Mouse (Mus musculus) embryo, embryonic 11 days (tissue): Measurements from ENCODE around the gene Hoxa5.
A peak's percentile ranks its signal among the peaks of the same experiment; 100 is the strongest.

ENCODE experiments used
- DNase-seq: peaks from one replicate; pipeline ENCODE4 v3.0.0-alpha.2; 2015

The Hoxa5 gene

DNA sequence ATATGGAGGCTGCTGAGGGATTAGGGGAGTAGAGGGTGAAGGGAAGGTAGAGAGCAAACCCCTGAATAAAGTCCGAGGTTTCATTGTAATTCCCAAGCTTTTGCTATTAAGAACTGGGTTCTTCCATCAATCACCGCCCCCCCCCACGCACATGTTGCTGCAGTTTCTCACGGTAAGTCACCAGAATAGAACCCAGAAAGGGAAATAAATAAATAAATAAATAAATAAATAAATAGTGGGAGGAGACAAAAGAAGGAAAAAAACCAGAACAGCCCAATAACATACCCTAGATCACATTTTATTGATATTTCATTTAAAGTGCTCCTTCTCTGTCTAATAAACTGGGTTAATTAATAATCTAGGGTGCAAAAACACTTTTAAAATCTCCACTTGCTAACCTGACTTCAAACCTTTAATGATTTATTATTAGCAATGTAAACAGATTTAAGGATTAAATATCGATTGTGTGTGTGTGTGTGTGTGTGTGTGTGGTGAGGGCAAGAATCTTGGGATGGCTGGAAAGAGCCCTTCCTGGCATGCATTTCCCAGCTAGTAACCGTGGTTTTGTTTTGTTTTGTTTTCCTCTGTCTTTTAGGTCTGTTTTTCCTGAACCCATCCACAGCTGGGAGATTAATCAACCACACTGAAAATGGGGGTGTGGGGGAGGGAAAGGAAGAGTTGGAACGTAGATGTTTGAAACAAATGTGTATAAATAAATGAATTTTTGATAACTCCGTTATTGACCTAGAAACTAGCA, 42.9 kb downstream of the Hoxa5 start:
- peak; percentile 39 for DNase-seq

DNA sequence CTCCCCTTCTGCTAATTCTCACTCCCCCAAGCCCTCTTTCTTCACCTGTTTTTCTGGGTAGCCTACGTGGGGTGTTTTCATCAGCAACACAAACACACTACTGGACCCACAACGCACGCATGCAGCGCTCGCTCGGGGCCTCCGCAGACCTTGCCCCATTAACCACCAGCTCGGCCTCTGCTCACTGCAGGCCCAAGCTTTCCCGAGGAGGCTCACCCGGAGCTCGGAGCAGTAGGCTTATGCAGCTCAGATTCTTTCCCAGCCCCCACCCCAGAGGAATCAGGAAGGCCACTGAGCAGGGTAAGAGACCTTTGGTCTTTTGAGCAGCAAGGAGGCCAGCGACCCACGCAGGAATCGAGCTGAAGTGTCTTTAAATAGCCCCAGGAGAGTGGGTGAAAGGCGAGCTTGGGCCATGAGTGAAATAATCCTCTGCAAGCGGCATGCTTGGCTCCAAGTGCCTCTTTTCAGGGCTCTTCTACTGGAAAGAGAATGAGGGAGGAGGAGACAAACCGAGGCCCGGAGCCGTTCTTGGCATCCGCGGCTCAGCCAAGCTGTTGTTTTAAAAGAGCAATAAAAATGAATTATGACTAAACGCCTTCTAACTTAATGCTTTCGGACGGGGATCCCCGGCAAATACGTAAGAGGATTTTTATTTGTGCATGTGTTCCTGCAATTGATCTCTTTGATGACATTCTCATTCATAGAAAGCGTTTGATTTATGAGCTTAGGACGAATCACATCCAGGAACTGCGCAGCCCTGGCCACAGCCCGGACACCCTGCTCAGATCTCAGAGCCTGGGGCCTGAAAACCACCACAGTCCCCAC, 43.7 kb downstream of the Hoxa5 start:
- DNase-seq, result peak; percentile 81

DNA sequence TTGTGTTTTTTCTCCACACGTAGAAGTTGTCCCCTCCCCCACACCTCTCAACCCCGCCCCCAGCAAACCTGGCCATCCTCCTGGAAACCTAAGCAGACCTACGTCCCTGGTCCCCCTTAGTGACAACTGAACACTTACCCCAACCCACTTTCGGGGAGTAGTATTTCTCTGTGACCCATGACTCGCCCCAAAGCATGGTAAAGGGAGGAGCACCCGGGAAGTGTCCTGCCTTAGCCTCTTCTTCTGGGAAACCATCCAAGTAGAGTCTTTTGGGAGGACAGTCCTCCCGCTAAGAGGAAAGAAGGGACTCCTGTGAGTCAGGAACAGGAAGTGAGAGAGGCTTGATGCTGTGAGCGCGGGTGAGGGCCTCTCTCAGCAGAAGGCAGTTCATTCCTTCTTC, 44.4 kb downstream of the Hoxa5 start:
- peak; percentile 52 for DNase-seq

DNA sequence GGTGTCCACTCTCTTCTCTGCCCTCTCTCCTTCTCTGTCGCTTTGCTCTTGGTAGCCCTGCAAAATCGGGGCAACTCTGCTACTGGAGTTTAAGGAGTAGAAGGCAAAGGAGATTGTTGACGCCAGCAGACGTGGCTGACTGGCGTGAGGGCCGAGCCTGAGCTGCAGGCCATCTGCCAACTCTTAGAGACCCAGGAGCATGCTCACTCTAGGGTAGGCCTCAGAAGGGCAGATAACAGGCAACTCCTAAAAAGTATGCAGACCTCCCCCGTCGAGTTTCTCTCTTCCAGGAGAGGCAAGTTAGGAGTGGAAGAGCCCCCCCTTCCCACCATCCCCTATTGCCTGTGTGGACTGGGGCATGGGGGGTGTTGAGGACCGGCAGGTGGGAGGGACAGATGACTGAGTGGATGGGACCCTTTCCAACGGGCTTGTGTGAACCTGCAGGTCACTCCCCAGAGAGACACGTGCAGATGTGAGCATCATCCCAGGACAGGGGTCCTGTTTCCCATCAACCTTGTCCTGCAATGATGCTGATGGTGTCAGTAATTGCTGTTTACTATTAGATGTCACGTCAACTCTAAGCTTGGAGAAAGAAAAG, 45.1 kb downstream of the Hoxa5 start:
- DNase-seq, result peak; percentile 52

DNA sequence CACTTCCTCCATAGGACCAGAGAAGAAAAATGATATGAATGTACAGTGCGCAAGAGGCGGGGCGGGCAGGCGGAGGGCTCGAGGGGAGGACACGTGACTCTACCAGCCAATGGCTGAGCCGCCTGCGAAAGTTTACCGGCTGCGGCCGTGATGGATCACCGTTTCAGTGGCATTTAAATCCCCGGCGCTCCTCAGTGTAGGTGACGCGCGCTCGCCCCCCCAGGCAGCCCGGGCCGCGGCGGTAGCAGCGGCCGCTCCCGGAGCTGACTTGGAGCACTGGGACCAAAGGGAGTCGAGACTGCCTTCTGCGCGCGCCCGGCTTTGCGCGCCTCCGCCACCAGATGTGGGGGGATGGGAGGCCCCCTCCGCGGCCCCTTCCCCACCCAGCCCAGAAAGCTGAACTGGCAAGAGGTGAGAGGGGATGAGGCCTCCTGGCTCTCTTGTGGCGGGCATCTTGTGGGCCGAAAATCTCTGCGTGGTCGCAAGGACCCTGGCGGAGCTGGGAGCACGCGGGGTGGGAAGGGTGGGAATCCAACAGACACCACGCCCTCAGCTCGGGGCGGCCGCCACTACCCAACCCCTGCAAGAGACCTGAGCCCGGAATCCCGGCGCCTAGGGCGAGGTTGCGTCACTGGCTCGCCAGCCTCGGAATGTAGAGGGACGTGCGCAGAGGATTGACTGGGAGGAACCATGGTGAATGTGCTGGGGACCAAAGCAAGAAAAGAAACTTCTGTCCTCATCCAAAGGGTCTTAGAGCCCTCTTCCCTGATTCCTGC, 45.9 kb downstream of the Hoxa5 start, which contains the start of gene Hoxa1:
Hoxa1 (minus strand) TSS at position 42 of the 776 bp plus-strand sequence.
- peak; percentile 94 for DNase-seq

DNA sequence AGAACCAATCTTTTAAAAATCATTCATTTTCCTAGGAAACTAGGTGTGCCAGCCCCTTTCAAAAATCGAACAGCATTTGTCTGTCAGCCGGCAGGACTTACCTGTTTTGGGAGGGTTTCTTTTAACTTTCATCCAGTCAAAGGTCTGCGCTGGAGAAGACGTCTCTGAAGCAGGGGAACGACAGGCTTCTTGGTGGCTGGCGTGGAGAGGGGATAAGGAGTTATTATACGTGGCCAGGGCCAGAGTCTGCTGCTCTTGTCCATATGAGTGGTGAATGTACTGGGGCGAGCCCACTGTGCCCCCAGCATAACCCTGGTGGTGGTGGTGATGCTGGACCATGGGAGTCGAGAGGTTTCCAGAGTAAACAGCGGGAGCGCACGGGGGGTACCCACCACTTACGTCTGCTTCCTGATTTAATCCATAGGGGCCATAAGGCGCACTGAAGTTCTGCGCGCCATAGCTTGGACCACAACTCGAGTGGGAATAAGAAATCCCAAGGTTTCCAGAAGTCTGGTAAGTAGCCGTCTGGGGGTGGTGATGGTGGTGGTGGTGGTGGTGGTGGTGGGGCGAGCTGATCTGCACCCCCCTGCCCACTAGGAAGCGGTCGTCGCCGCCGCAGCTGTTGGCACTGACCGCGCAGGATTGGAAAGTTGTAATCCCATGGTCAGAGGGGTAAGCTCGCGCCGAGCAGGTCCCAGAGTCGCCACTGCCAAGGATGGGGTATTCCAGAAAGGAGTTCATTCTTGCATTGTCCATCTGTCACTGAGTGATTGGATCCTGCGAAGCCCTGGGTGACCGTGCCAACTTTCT, 46.7 kb downstream of the Hoxa5 start:
- DNase-seq, result peak; percentile 27

DNA sequence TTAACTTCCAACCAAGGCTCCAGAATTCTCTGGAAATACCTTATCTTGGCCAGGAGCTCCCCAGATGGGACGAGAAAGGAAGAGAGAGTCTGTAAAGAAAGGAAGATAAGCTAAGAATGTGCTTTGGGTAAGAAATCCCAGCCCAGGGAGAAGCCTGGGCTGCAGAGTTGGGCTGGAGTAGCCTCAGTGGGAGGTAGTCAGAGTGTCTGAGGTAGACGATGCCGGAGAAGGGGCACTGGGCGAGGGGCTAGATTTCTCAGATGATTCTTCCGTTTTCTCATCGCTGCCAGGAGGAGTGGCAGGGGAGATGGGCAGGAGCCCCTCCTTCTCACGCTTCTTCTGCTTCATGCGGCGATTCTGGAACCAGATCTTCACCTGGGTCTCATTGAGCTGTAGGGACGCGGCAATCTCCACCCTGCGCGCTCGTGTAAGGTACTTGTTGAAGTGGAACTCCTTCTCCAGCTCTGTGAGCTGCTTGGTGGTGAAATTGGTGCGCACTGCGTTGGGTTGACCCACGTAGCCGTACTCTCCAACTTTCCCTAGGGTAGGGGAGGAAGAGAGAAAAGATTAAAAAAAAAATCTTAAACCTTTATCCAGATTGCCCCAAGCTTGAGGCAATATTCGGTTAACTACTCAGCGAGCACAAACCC, 47.7 kb downstream of the Hoxa5 start:
- DNase-seq, result no peak

DNA sequence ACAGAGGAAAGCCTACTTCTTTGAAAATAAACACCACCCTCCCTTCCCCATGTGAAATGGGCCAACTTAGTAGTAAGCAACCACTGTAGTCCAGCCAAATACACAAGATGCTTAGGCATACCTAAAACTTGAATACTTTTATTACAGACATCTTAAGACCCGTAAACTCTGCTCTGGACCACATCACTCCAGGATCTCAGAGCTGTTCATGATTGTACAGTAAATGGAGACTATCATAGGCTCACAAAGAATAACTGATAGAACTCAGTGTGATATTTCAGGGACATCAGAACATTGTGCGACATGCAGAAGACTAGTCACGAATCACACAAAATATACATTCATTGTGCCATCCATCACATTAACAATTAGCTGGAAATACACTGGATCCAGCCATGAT, 48.9 kb downstream of the Hoxa5 start:
- DNase-seq, result no peak

DNA sequence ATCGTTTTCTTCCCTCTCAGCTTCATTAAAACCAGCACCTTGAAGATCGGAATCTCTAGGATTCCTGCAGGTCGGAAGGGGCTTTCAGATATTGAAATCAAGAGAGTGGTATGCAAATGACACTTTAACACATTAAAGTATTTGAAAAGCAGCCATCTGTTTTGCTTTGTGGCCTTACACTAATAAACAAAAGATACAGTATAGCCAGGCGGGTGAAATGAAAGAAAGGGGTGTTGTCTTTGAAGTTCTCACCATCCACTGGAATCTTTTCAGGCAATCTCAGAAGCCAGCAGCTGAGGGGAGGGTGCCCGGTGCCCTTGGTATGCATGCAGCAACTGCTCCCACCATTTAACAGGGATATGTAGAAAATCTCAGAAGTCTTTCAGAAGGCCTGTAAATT, 50.3 kb downstream of the Hoxa5 start:
- no peak for DNase-seq

DNA sequence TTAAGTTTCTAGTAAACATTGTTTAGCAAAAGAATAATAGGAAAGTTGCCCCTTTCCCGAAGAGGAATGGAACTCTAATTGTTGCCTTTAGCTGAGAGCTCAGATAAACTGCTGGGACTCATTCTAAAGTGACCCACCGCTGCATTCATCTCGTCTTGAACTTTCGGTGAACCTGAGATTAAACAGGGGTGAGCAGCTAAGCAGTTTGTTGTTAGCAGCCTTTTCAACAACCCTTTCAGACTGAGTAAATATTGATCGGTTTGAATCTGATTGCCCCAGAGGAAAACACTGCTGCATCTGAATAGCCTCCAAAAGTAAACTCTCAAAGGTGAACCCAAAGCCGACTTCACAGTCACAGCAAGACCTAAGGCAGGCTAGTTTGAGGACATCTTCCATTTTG, 51.1 kb downstream of the Hoxa5 start:
- DNase-seq, result peak; percentile 61

DNA sequence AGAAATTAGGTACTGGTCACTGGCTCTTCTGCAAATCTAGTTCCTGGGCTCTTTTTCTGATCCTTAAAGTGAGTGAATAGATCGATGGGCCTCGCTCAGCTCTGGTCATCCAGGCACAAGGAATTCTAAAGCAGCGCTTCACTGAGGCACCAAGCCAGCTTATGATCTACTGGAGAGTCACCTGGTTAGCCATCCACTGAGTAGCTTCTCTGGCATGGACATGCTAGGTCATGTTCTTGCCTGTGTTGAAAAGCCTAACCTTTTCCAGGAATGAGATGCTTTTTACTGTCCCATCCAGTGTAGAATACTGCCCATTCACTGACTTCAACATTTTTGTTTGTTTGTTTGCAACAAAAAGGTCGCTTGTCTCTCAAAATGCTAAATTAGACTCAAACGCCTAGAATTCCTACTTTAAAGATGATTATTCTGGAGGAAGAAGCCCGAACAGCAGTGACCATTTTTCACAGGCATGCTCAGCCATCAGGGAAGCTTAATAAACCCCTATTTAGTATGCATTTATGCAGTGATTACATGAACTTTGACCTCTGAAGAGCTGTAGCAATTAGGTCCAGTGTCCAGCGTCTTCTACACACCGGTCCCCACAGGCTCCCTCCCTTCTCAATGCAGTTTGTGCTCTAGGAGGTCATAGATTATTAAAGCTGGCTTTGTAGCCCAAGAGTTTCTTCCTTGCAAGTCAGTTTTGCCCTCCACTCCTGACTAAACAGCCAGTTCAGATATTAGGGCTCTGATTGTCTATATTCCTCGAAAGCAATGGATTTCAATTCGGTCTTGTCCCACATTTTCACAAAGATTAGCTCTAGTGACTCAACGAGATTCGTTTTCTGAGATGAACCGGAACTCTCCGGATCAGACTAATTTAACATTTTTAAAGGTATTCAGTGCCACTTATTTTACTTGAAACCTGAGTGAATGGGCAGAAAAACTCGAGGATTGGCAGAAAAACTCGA, 51.9 kb downstream of the Hoxa5 start:
- no peak for DNase-seq
